Mouse (Mus musculus) ovary, postnatal 14 days (tissue): ENCODE results near the gene Nlgn2.

ENCODE experiments used
- DNase-seq: peaks from one replicate; pipeline ENCODE4 v3.0.0; 2022; ENCODE audit warnings: low spot score

The Nlgn2 gene

GRCm38 (mm10) chr11:69822080-69822479 lies 15.5 kb downstream of the Nlgn2 start, which contains the start of gene Spem1:
Gene Spem1, minus strand, starts transcription at chr11:69822180.
- no peak for DNase-seq

GRCm38 (mm10) chr11:69818871-69819270 lies 18.7 kb downstream of the Nlgn2 start:
- DNase-seq = no peak

DNA sequence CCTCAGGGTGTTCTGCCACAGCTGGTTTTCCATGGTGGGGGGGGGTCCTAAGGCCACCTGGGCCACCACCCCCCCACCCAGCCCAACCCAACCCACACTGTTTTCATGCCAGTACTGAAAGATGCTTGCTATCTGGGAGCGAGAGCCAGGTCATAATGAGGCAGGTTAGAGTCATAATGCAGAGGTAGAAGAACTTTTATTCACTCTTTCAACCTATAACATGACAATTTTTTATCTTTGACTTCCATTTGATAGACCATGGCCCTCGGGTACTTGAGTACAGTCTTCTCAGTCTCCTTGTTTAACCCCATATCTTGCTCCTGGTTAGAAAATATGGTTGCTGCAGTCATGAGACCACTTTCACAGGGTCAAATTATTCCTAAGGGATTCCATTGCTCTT lies 19.2 kb downstream of the Nlgn2 start, which contains the start of gene Spem2:
Gene Spem2 (minus strand): TSS at position 101 of the 400 bp plus-strand sequence.
- no peak for DNase-seq

DNA sequence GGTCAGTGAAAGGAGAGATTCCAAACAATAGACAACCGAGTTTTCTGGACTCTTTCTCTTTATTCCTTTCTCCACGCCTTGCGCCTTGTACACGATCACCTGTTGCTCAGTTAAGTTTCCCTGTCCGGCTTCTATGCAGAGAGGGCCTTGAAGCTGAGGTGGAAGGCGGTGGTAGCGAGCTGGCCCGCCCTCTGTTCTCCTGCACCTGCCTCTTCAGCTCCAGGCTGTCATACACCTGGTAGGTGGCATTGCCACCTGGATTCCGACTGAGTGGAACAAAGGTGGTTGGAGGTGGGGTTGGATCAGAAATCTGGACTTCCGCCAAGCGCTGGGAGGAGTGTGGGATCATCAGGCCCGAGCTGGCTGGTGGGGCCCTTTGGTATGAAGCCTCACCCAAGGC lies 21.1 kb downstream of the Nlgn2 start:
- DNase-seq = no peak

- no peak for DNase-seq
Measured at GRCm38 (mm10) chr11:69815155-69815554, 22.4 kb downstream of the Nlgn2 start, which contains the start of gene Gm39566. Gene Gm39566, minus strand, starts transcription at chr11:69815298.

GRCm38 (mm10) chr11:69810280-69810679 lies 27.3 kb downstream of the Nlgn2 start:
- DNase-seq = no peak

DNA sequence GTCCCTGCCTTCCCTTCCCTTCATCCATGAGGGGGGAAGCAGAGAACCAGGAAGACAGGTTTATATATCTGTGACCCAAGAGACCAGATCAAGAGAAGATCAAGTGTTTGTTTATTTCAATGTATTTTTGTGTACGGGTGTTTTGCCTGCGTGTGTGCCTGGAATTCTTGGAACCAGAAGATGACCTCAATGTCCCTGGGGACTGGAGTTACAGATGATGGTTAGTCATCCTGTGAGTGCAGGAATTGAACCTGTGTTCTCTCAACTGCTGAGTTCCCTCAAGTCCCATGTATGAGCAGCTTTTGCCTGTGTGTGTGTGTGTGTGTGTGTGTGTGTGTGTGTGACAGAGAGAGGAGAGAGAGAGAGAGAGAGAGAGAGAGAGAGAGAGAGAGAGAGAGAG lies 29.9 kb downstream of the Nlgn2 start:
- DNase-seq = no peak

- no peak for DNase-seq
Measured at GRCm38 (mm10) chr11:69806378-69806777, 31.2 kb downstream of the Nlgn2 start.

GRCm38 (mm10) chr11:69804972-69805909 lies 32.3 kb downstream of the Nlgn2 start, which contains the start of gene Tmem102:
Gene Tmem102, minus strand, starts transcription at chr11:69805624.
- peak; percentile 30 for DNase-seq

DNA sequence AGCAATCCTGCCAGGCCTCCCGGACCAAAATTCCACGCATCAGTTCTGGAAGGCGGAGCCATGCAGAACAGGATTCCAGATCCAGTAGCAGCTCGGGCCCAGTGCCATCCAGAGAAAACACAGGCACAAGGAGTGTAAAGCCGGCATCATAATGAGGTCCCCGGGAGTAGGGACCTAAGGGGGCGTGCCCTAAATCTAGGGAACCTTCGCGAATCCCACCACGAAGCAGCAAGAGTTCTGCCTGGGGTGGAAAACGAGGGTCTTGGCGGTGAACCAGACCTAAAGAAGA lies 33.0 kb downstream of the Nlgn2 start:
- no peak for DNase-seq

- peak; percentile 64 for DNase-seq
Measured at GRCm38 (mm10) chr11:69803786-69804651, 33.6 kb downstream of the Nlgn2 start.

DNA sequence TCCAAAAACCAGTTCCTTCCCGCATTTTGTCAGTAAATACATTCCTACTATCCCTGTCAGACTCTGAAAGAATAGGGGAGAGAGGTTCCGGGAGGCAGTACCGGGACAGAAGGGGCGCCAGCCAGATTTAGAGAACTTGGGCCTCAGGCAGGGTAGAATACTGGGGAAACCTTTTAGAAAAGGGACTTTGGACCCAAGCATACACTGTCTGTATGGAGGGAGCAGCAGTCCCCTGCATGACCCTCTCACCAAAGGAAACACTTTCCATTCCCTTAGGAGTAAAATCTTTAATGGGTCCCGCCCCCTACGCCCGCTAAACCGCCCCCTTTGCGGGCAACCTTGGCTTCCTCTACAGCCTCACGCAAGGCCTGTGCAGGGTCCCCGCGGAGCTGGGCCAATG lies 34.3 kb downstream of the Nlgn2 start:
- no peak for DNase-seq

GRCm38 (mm10) chr11:69802648-69803105 lies 34.9 kb downstream of the Nlgn2 start:
- DNase-seq = peak; percentile 79

GRCm38 (mm10) chr11:69801379-69801977 lies 36.1 kb downstream of the Nlgn2 start, which contains the start of gene Fgf11:
Gene Fgf11, minus strand, starts transcription at chr11:69801857.
- DNase-seq = no peak

- DNase-seq = peak; percentile 77
Measured at GRCm38 (mm10) chr11:69800392-69801197, 37.0 kb downstream of the Nlgn2 start.

GRCm38 (mm10) chr11:69800138-69800391 lies 37.5 kb downstream of the Nlgn2 start:
- no peak for DNase-seq

DNA sequence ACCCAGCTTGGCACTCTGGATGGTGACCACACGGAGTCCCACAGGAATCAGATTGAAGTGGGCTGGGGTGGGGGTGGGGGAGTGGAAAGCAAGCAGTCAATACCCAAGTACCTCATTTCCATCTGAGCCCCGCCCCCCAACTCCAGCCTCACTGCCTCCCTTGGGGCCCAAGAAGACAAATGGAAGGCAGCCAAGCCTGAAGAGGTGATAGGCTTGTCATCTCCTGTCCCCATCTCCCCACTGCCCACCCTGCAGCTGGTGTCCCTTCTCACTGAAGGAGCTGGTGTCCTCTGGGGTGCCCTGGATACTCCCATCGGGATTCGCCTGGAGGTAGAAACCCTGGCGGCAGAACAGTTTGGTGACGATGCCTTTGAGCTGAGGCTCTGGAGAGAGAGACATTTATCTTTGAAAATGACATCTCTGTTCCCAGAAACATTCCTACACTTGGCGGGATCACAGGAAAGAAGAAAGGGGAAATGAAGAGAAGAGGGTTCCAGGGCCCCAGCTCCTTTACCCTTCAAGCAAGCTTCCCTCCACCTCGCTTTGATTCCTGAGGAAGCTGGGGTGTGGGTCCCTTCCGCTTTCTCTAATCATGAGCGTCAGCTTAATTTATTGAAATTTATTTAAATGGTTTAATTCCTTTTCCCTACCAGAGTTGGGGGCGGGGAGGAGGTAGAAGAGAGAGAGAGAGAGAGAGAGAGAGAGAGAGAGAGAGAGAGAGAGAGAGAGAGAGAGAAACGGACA lies 38.0 kb downstream of the Nlgn2 start:
- DNase-seq = no peak

DNA sequence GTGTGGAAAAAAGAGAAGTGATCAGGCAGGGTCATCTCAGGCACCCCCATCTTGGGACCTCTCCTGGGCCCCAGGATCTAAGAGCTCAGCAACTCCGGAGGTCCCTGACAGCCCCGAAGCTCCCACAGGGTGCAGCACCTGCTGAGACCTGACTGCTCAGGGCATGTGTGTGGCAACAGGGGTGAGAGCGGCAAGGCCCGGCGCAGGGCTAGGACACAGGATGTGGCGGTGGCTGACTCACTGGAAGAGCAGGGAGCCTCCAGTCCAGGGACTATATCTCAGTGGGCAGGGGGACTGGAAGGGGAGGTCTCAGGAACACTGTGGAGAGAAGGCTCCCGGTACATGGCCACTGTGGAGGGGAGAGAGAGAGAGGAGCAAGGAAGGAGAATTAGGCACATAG lies 39.7 kb downstream of the Nlgn2 start:
- no peak for DNase-seq

- DNase-seq = no peak
Measured at GRCm38 (mm10) chr11:69795983-69796435, 41.6 kb downstream of the Nlgn2 start.

GRCm38 (mm10) chr11:69795168-69795982 lies 42.2 kb downstream of the Nlgn2 start, which contains the start of gene Chrnb1:
Gene Chrnb1, minus strand, starts transcription at chr11:69795943.
- peak; percentile 84 for DNase-seq
